Comparison of ENCODE assay signal across 10 mouse cellular contexts in genomic region chr8:111031572-111031971, GRCm38 (mm10). TPM values are rescaled to one million over a fixed set of nuclear protein-coding genes. Genes with fewer than 3 reads are reported as not detected.
DNase-seq lines count a peak whose midpoint lies in the region; TF ChIP-seq lines count a peak whose summit lies in the region.
"Had no signal": no experiment of that assay in that cellular context is flagged by ENCODE, and none has a peak within 500 bp of the region (broad histone marks: within the 10 kb centered on the region; RNA-seq: fewer than 3 reads in every experiment).

Ddx19b (minus strand) TSS chr8:111031751.

- intact Hi-C loops in left cerebral cortex, postnatal 14 days (cut with DNase I) = no loop called here

- H3K27ac ChIP-seq in cortical plate, adult 2 months (ENCODE audit: insufficient read depth, low read length) = no peak within 1 kb of the TSS

- no peak for TF ChIP-seq CTCF in cortical plate, adult 2 months (IDR thresholded peaks at IDR 0.05; ENCODE audit: extremely low read depth, insufficient read depth, low read length)

- peaks cover 4% of the 10 kb centered on the region; the same call in 1 of the 2 replicates for H3K4me1 ChIP-seq in cortical plate, adult 2 months (ENCODE audit: control insufficient read depth, insufficient read depth, low read length)

- no peak within 1 kb of the TSS for H3K4me3 ChIP-seq in cortical plate, adult 2 months (ENCODE audit: insufficient read depth, low read length)
- H3K4me3 ChIP-seq: hindbrain, embryonic 15.5 days had no signal

- DNase-seq in adrenal gland, adult 8-10 months = no peak
- DNase-seq in adrenal gland, adult 18-20 months (ENCODE audit: low spot score in 2 of 2) = no peak
- DNase-seq in layer of hippocampus, adult 18-20 months (ENCODE audit: low spot score in 2 of 2) = no peak
- DNase-seq in layer of hippocampus, adult 9-10 months (ENCODE audit: low spot score) = no peak
- no peak for DNase-seq in left cerebral cortex, postnatal 14 days (ENCODE audit: low spot score in 2 of 2)
- no peak for DNase-seq in kidney, adult 8-10 months
- DNase-seq in thymus, postnatal 10 days (ENCODE audit: low spot score in 2 of 2) = no peak
- DNase-seq: lung, postnatal 10 days had no signal

- no peak for TF ChIP-seq POLR2A in cortical plate, adult 2 months (IDR thresholded peaks at IDR 0.05; ENCODE audit: extremely low read depth, insufficient read depth, low read length)

RNA-seq across cellular contexts. Expression of gene Ddx19b, which starts in this region (rescaled TPM):
- total RNA-seq in adrenal gland, adult 8-10 months (2022) = 10 to 100 TPM; 10.1 to 14.3 (median 12.9) TPM
- total RNA-seq in adrenal gland, adult 18-20 months (2021) = 10 to 100 TPM in 1 of 2 experiments, 1 to 10 TPM in 1; 9.4 to 10.0 TPM
- total RNA-seq in layer of hippocampus, adult 18-20 months (2021) = 10 to 100 TPM; 15.6 to 17.7 TPM
- polyA plus RNA-seq in cortical plate, adult 2 months (2012; rRNA removed) = 13.0 and 13.4 TPM in 2 replicates
- total RNA-seq in left cerebral cortex, postnatal 14 days (2021) = 10 to 100 TPM; 28.9 to 29.0 TPM
